Mouse (Mus musculus) monocyte, adult 5-6 weeks (primary cell): Measurements from ENCODE around the gene Kcnk13. TPM values are rescaled to one million over a fixed set of nuclear protein-coding genes. Genes with fewer than 3 reads are reported as not detected.

ENCODE experiments used
- total RNA-seq: library from RNA; stranded (forward); fragments of 200-1000, 200-491, 200-594 nt; gene quantifications from 3 replicates; pipeline ENCODE4 v1.2.3, GENCODE M21; 2017

The Kcnk13 gene
- total RNA-seq, 1 experiment from 2014 or later, result 0.29 TPM

Other genes with a start within 250 kb of the Kcnk13 start
- 0.64 to 6.7 TPM (median 2.5 TPM) in 3 replicates for gene Efcab11, start 80.1 kb upstream of the Kcnk13 start, total RNA-seq
- gene Tdp1, start 80.0 kb upstream of the Kcnk13 start, total RNA-seq, result 3.5 to 15.1 TPM (median 4.2 TPM) in 3 replicates
- gene Psmc1, start 145.7 kb downstream of the Kcnk13 start, total RNA-seq, result 102 to 197 TPM (median 122 TPM) in 3 replicates
- gene Nrde2, start 195.2 kb downstream of the Kcnk13 start, total RNA-seq, result 25.2 to 42.8 TPM (median 28.1 TPM) in 3 replicates
- gene Calm1, start 234.9 kb downstream of the Kcnk13 start, total RNA-seq, result 1,452 to 2,258 TPM (median 2,098 TPM) in 3 replicates